Mouse (Mus musculus): ENCODE measurements around the gene Fitm1.

The Fitm1 gene

DNA sequence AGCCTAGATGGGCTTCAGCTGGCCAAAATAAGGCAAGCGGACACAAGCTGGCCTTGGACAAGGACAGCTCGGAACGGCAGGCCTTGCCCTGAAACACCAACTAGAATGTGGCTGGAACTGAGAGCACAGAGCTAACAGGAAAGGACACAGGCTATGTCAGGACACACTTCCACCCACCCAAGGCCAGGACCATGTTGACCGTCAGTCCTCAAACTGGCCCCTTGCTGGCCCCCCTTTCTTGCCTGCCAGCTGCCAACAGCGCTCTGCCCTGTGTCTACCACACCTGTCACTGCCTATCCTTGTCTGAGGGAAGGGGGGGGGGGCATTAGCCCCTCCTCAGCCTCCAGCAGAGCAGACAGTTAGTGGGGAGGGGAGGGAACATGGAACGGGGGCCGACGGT is at the start of gene Fitm1:
TSS of gene Fitm1 (plus strand) at position 316 of the 400 bp plus-strand sequence.
- no peak for DNase-seq (ENCODE audit: low read depth, low spot score)

DNA sequence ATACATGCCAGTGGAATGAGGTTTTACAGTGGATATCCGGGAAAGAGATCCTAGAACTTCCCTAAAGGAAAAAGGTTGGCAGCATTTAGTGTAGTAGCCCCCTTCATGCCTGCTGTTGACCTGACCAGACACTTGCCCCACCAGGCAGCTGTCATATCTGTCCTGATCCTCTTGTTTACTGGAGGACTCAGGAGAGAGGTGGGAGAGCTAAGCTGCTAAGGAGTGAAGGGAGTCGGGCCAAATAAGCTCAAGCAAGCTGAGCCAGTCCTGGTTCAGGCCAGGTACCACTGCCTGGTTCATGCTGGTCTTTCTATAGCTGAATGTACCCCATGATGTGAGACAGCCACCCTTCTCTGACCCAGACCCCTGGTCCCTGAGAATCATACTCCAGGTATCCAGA is 48.7 kb upstream of the Fitm1 start:
- DNase-seq (ENCODE audit: low read depth, low spot score) = no peak

DNA sequence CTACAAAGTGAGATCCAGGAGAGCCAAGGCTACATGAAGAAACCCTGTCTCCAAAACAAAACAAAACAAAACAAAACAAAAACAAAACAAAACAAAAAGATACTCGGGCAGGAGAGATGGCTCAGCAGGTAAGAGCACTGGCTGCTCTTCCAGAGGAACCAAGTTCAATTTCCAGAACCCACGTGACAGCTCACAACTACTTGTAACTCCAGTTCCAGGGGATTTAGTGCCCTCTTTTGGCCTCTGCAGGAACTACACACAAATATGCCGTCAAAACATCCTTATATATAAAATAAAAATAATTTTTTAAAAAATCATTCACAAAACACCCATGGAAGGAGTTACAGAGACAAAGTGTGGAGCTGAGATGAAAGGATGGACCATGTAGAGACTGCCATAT is 47.5 kb upstream of the Fitm1 start:
- DNase-seq (ENCODE audit: low read depth, low spot score) = peak; percentile 60

DNA sequence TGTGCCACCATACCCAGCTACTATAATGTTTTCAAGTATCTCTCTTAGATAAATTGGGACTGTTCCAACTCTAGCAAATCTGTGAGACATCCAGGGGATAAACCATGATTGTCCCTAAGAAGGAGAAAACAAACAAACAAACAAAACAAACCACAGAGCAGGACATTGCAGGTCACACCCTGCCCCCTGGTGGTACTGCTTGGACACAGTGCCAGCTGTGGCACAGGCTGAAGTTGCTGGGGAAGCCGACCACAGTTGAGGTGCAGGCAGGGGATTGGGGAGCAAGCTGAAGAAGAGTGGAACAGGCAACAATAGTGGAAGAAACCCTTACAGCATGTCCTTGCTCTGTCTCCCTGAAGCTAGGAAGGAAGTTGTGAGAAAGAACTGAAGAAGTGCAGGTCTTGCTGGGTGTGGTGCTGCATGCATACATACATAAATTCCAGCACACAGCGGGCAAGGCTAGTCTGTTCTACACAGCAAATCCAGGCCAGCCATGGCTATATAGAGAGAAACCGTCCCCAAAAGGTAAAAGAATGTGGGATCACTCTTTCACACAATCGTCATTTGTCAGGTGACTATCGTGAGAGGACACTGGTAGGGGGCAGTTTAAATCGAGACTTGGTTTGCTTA is 39.2 kb upstream of the Fitm1 start:
- DNase-seq (ENCODE audit: low read depth, low spot score) = peak; percentile 34

DNA sequence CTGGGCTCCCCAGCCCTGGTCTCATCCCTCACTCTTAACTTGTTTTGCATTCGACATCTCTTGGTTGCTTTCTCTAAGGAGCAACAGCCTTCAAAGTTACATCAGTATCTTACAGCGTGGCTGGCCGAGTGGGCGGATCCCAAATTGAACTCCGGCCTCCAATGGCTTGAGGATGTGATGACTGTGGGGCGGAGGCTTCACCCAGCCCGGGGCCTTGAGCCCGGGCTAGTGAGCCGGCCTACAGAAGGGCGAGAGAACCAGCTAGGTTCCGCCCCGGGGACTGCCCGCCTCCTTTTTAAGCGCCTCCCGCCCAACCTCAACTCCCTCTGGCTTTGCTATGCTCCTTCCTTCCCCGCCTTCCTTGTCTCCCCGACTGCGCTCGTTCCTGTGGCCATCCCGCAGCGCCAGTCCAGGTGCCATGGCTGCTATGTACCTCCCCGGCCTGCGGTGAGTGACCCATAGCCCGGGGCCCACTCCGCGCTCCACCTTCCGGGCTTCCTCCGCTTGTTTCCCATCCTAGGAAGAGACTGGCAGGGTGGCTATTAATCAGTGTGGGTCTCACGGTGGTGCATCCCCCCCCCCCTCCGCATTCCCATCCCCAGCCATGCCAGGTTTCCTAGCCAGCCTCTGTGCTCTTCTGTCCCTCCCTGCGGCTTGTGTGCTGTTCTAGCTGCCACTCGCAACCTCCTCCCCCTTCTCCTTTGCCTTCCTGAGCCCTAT is 35.2 kb upstream of the Fitm1 start, which contains the start of gene Pck2:
TSS of gene Pck2 (plus strand) at position 200 of the 720 bp plus-strand sequence.
- DNase-seq (ENCODE audit: low read depth, low spot score) = peak; percentile 71

DNA sequence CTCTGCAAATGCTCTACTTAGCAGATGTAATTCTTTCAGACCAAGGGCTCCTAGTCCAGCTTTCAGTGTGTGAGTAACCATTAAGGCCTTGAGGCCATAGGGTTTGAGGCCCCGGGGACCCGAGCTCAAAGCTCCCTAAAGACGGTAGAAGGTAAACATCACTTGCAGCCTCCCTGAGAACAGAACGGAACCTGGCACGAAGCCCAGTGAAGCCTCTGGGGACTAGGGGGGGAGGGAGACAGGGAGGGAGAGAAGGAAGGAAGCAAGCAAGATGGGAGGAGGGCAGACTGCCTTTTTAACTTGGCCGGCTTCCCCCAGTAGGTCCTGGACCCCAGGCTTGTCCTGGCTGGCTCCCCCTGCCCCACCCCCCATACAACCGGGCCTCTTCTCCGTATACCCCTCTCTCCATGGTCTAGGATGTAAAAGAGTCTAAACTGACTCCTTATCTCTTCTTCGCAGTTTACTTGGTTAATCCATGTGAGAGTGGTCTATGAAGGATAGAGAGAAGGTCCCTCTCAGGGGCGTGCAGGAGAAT is 34.6 kb upstream of the Fitm1 start:
- peak; percentile 61 for DNase-seq (ENCODE audit: low read depth, low spot score)

DNA sequence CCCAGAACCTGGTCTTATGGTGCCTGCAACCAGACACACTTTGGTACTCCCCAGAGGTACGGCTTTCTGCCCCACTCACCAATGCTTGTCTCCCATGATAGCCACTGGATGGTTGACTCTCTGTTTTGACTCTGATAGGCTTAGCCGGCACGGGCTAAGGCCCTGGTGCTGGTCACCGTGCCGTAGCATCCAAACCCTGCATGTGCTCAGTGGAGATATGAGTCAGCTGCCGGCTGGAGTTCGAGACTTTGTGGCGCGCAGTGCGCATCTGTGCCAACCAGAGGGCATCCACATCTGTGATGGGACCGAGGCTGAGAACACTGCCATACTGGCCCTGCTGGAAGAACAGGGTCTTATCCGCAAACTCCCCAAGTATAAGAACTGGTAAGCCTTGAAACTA is 33.1 kb upstream of the Fitm1 start:
- DNase-seq (ENCODE audit: low read depth, low spot score) = no peak

DNA sequence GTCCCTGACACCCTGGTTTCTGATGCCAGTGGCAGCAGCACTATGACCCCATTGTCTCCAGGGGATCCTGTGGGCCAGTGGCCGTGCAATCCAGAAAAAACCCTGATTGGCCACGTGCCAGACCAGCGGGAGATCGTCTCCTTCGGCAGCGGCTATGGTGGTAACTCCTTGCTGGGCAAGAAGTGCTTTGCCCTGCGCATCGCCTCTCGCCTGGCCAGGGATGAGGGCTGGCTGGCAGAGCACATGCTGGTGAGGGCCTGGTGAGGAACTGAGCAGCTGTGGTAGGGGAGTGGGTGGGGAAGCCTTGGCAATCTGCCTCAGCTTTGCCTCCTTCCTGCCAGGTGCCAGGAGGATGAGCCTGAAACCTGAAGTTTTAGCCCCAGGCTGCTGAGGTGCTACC is 31.1 kb upstream of the Fitm1 start:
- no peak for DNase-seq (ENCODE audit: low read depth, low spot score)

DNA sequence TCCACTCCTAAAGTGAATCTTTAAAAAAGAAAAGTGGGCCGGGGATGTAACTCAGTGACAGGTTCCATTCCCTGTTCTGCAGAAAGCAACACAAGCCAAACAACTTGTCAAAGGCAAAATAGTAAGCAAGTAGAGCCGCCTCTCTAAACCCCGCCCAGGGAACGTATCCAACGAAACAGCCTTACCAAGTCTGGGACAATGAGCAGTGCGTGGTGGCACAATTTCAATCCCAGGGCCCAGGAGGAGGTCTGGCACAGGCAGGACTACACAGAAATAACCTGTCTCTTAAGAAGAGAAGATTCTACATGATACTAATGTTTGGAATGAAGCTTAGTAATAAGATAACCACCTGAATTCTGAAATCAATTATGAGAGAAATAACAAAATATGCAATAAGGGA is 25.2 kb upstream of the Fitm1 start:
- DNase-seq (ENCODE audit: low read depth, low spot score) = no peak

DNA sequence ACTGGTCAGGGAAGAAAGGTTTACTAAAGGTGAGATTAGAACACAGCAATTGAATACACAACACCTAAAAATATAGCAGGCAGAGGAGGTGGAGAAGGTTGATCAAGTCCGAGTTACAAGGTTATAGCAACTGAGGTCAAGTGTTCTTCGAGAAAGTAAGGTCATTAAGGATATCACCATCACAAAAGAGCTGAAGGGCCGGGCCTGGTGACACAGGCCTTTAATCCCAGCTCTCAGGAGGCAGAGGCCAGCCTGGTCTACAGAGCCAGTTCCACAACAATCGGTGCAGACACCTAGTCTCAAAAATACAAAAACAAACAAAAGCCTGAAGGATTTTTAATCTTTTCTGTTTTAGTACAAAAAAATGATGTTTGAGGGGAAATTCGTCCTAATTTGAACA is 24.1 kb upstream of the Fitm1 start:
- DNase-seq (ENCODE audit: low read depth, low spot score) = no peak

DNA sequence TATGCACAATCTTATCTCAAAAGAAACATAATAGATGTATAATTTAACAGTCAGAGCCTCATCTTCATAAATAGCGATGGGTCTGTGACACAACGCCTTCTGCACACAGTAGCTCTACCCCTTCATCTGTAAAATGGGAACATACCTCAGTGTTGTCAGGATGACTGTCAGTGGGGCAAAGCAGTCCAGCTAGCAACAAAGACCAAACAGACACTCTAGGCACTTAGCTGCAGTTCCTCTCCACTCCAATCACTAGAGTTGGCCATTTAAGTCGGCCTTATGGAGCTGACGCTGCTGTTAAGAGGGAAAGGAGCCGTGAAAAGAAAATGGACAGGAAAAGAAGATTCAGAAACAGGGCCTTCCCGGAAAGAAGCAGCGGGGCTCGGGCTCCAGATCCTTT is 23.6 kb upstream of the Fitm1 start:
- no peak for DNase-seq (ENCODE audit: low read depth, low spot score)

DNA sequence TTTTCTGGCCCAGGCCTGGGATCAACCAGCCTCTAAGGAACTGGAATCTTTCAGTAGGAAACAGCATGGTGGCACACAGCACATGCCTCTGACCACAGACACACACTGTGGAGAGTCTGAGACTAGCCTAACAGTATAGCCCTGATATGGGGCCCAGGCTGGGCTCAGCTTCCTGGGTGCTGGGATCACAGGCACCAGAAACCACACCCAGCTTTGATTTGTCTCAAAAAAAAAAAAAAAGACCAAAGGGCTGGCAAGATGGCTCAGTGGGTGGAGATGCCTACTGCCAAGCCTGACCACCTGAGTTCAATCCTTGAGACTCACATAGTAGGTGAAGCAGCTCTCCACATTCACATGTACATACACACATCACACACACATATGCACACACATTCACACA is 20.8 kb upstream of the Fitm1 start:
- no peak for DNase-seq (ENCODE audit: low read depth, low spot score)

DNA sequence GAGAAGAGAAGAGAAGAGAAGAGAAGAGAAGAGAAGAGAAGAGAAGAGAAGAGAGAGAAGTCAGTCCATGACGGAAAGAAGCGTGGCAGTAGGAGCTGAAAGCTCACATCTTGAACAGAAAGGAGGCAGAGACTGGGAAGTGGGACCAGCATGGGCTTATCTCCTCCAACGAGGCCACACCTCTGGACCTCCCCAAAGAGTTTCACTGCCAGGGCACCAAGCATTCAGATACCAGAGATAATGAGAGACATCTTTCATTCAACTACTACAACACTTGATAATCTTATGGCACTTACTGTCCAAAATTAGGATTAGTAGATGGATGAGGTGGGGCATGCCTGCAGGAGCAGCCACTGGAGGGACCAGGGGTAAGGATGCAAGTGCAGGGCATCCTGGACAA is 19.6 kb upstream of the Fitm1 start:
- no peak for DNase-seq (ENCODE audit: low read depth, low spot score)

DNA sequence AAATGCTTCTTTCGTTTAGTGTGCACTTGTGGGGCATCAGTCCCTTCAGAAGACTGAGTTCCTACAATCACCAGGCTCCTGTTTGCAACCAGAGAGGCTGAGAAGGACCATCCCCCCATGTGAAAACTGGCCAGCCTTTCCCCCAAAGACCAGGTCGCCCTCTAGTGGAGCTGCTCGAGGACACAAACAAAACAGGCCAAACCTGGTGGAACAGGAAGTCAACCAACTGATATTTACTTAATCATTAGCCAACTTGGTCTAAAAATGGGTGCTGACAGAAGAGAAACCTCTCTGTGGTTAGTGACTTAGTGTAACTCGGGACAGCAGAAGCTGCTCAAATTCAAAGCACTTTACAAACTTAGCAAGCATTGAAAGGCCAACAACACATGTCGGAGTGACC is 18.4 kb upstream of the Fitm1 start:
- peak; percentile 77 for DNase-seq (ENCODE audit: low read depth, low spot score)

DNA sequence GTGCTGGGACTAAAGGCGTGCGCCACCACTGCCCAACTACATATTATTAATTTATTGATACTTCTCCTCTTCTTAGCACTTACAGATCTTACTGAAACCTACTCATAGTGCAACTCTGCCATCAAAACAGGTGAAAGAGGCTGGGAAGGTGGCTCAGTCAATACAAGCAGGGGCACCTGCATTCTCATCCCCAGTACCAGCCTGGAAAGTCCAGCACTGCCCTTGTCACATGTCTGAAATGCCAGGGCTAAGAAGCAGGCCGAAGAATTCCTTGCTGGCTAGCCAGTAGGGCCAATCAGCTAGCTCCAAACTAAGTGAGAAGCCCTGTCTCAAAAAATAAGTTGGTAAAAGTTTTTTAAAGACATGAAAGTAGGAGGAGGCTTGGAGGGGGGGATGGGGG is 17.8 kb upstream of the Fitm1 start:
- DNase-seq (ENCODE audit: low read depth, low spot score) = no peak

DNA sequence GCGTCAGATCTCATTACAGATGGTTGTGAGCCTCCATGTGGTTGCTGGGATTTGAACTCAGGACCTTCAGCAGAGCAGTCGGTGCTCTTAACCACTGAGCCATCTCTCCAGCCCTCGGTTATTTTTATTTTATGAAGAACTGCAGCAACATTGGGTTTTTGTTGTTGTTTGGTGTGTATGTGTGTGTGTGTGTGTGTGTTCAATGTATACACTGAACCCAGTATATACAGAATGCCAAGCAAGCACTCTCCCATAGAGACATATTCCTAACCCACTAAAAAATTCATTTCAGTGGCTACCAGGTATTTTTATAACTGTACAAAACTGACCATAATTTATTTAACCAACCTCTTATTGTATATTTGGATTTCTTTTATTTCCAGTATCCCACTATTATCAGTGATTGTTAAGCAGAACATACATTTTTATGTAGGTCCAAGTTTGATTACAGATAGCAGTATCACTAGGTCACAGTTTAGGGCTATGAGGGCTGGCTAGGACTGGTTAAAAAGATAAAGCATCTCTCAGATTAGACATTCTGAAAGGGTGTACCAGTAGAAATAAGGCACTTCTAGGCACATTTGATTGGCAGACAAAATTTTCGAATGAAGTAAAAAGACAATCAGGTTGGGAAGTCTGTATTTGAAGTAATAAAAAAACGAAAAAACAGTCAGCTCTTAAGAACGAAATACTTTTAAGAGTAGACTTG is 16.5 kb upstream of the Fitm1 start:
- no peak for DNase-seq (ENCODE audit: low read depth, low spot score)

DNA sequence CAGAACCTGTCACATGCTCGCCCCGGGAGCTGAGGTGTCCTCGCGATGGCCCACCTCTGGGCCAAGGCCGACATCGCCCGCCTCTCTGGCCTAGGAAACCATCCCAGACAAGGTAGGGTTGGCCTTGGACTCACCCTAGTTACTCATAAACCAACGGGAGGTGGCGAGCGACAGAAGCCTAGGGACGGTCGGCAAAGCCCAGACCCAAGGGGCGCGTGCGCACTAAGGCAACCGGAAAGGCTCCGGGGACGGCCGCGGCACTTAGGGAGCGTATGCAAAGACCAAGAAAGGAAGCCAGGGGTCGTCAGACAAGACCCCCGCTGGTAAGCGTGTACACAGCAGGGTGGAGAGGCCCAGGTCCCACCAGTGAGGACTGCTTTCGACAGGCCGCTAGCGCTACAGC is 15.6 kb upstream of the Fitm1 start, which contains the start of gene Dcaf11:
TSS of gene Dcaf11 (plus strand) at position 208 of the 403 bp plus-strand sequence.
- peak; percentile 90 for DNase-seq (ENCODE audit: low read depth, low spot score)

DNA sequence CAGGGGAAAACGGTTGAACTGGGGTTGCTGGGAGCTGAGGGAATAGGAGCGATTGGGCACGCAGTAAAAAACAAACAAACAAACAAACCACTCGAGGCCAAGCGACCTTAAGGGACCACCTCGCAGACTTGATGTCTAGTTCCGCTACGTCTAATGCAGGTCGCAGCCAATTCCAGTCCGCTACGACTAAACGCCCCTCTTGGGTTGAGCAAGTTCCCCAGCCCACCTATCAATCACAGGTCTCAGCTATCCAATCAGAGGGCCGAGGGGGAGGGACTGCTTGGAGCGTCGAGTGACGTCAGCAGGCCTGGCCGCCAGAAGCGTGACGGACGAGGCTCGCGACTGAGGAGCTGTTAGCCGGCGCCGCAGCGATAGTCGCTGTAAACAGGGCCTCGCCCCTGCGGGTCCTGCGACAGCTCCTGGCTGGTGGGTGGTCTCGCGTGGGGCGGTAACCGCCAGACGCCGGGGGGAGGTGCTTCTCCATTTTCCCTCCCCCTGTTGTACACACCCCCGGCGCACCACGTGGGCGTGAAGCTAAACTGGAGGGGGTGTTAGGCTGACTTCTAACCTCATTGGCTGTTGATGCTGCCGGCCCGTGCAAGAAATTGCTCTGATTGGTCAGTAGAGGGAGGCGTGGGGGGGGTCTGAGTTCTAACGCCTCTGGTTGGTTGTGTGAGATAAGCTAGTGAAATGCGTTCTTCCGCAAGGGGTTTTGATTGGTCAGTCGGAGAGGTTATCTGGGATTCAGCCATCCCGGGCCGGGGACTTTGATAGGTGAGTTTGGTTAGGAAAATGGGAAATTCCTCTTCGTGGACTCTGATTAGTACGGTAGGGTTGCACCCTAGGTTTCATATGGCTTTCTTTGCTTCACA is 15.0 kb upstream of the Fitm1 start, which contains the start of gene A730061H03Rik:
TSS of gene A730061H03Rik (minus strand) at position 205 of the 872 bp plus-strand sequence.
- DNase-seq (ENCODE audit: low read depth, low spot score) = peak; percentile 99

DNA sequence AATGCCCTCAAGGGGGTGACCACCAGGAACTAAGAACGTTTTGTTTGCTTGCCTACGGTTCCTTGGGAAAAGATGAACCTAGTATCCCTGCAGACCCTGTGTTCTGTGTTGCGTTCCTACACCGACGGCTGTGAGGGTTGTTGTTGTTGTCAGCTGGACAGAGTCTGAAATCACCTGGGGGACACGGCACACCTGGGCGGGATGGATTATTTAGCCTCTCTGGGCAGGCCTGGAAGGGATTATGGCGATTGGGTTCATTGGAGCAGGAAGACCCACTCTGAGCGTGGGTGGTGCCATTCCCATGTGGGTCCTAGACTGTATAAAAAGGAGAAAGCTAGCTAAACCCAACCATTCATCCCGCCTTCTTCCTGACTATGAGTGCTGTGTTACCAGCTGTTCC is 13.6 kb upstream of the Fitm1 start:
- DNase-seq (ENCODE audit: low read depth, low spot score) = no peak

DNA sequence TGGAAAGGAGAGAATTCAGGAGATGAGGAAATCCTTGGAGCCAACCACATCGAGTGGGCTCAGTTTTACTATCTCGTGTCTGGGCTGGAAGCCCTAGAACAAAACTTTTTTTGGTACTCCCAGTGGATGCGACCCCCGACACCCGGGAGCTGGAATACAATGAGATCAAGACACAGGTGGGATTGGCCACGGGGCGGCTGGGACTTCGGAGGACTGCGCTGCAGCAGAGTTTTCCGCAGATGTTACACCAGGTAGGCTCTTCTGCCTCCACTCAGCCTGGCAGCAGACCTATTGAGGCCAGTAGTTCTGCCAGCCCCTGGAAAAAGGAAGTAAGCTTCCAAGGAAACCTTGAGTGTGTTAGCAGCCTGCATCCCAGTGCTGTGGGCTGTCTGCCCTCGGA is 12.2 kb upstream of the Fitm1 start:
- DNase-seq (ENCODE audit: low read depth, low spot score) = no peak

DNA sequence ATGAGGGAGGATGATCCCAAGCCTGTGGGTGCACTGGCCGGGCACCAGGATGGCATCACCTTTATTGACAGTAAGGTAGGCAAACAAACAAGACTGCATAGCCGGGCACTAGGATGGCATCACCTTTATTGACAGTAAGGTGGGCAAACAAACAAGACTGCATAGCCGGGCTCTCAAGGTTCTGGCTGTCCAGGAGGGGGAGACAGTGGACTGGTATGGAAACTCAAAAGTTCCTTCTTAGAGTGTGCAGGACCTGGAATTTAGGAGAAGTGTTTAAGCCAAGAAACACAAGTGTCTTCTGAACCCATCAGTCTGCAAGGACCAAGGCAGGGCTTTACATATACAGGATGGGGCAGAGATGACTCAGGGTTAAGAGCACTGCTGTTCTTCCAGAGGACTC is 9.7 kb upstream of the Fitm1 start:
- no peak for DNase-seq (ENCODE audit: low read depth, low spot score)

Measured in CD4-positive helper T cell, adult 2 months (primary cell).